Mouse (Mus musculus) hindbrain, embryonic 13.5 days (tissue): ENCODE results near the gene Foxe1. TPM values are rescaled to one million over a fixed set of nuclear protein-coding genes. Genes with fewer than 3 reads are reported as not detected.

Source experiments
- ATAC-seq: fragments of 200-750 bp; cut with Nextera tagmentation; 2 replicates; pipeline ENCODE4 v1.8.0; 2017; ENCODE audit warnings: moderate TSS enrichment; ENCODE audit not compliant: low FRiP score
- H3K27ac ChIP-seq: fragments of 300-500 bp; sonication (generic); 2 replicates; pipeline ENCODE4 v1.5.1; 2015; ENCODE audit warnings: inconsistent platforms, mild to moderate bottlenecking, moderate library complexity
- H3K27me3 ChIP-seq: fragments of 300-500 bp; sonication (generic); 2 replicates; pipeline ENCODE4 v1.6.1; 2015; ENCODE audit warnings: mild to moderate bottlenecking, inconsistent platforms
- H3K36me3 ChIP-seq: fragments of 300-500 bp; sonication (generic); 2 replicates; pipeline ENCODE4 v1.6.1; 2015; ENCODE audit warnings: mild to moderate bottlenecking, inconsistent platforms
- H3K4me1 ChIP-seq: fragments of 300-500 bp; sonication (generic); replicated peaks from 2 replicates; pipeline ENCODE4 v1.6.1; 2015; ENCODE audit warnings: inconsistent platforms
- H3K4me2 ChIP-seq: fragments of 300-500 bp; sonication (generic); 2 replicates; pipeline ENCODE4 v1.6.1; 2015; ENCODE audit warnings: inconsistent platforms, mild to moderate bottlenecking, moderate library complexity
- H3K4me3 ChIP-seq: fragments of 300-500 bp; sonication (generic); 2 replicates; pipeline ENCODE4 v1.5.1; 2015; ENCODE audit warnings: mild to moderate bottlenecking, inconsistent platforms
- H3K9ac ChIP-seq: fragments of 300-500 bp; sonication (generic); 2 replicates; pipeline ENCODE4 v1.6.1; 2015; ENCODE audit warnings: mild to moderate bottlenecking, inconsistent platforms
- H3K9me3 ChIP-seq: fragments of 300-500 bp; sonication (generic); 2 replicates; pipeline ENCODE4 v1.6.1; 2016; ENCODE audit warnings: inconsistent platforms
- WGBS: fragments of 180-500 bp; shearing (Covaris S2); methylation state at CpG from one replicate; pipeline ENCODE4 v1.1.7; 2015; 5-methylcytosine and 5-hydroxymethylcytosine counted together
- polyA plus RNA-seq: library from polyadenylated mRNA; unstranded; fragments of >200 nt; fragmentation: Nextera tagmentation; extraction: Ambion mirVana; gene quantifications from 2 replicates; pipeline ENCODE4 v1.2.1, GENCODE M21; 2015

Gene Foxe1
- polyA plus RNA-seq, 1 experiment from 2014 or later: not detected

- peaks cover 22% of the 10 kb centered on the region for H3K36me3 ChIP-seq
- WGBS: under 1% methylated on average over 56 of the region's 56 CpGs
- no peaks in the 10 kb centered on the region for H3K9me3 ChIP-seq
- peak within 1 kb of the TSS; percentile 59 for H3K4me2 ChIP-seq
- peak; percentile 98 for ATAC-seq
- H3K4me3 ChIP-seq: peak within 1 kb of the TSS; percentile 63
- H3K9ac ChIP-seq: peak within 1 kb of the TSS; percentile 85
- H3K27ac ChIP-seq: peak within 1 kb of the TSS; percentile 93
- H3K4me1 ChIP-seq: peaks cover 6% of the 10 kb centered on the region
- H3K27me3 ChIP-seq: no peaks in the 10 kb centered on the region
Measured at GRCm38 (mm10) chr4:46389013-46389611, 45.7 kb downstream of the Foxe1 start, which contains the start of gene Trmo. TSS of gene Trmo (minus strand) at chr4:46389437.

- H3K36me3 ChIP-seq: peaks cover 15% of the 10 kb centered on the region
- H3K9ac ChIP-seq: peak overlapping the region; percentile 85
- H3K9me3 ChIP-seq: no peaks in the 10 kb centered on the region
- no peak; the same call in 1 of the 2 replicates for ATAC-seq
- peak overlapping the region; percentile 59 for H3K4me2 ChIP-seq
- H3K27ac ChIP-seq: peak overlapping the region; percentile 93
- peak overlapping the region; percentile 63 for H3K4me3 ChIP-seq
- H3K27me3 ChIP-seq: no peaks in the 10 kb centered on the region
- H3K4me1 ChIP-seq: peaks cover 6% of the 10 kb centered on the region
- 3% methylated on average over 24 of the region's 24 CpGs for WGBS
Measured at GRCm38 (mm10) chr4:46389612-46390341, 46.4 kb downstream of the Foxe1 start.

- 25% methylated on average over 9 of the region's 9 CpGs for WGBS
Measured at GRCm38 (mm10) chr4:46390390-46390970, 47.1 kb downstream of the Foxe1 start.

GRCm38 (mm10) chr4:46394388-46394787 lies 51.0 kb downstream of the Foxe1 start:
- Histone ChIP-seq H3K27ac (no peak overlapping the region), H3K4me3 (no peak overlapping the region), H3K4me2 (no peak overlapping the region), H3K4me1 (peaks cover 6% of the 10 kb centered on the region), H3K36me3 (no peaks in the 10 kb centered on the region), H3K27me3 (peaks cover 12% of the 10 kb centered on the region; the same call in 1 of the 2 replicates), H3K9ac (no peak overlapping the region), H3K9me3 (no peaks in the 10 kb centered on the region)
- WGBS: 78% methylated on average over 2 of the region's 2 CpGs
- ATAC-seq: no peak

More at GRCm38 (mm10) chr4:46390390-46390970, 47.1 kb downstream of the Foxe1 start:
- H3K4me2 ChIP-seq: peak overlapping the region; percentile 59
- H3K27me3 ChIP-seq: no peaks in the 10 kb centered on the region
- H3K4me3 ChIP-seq: peak overlapping the region; percentile 63
- no peak overlapping the region for H3K27ac ChIP-seq
- no peak for ATAC-seq
- H3K9me3 ChIP-seq: no peaks in the 10 kb centered on the region
- peaks cover 8% of the 10 kb centered on the region for H3K36me3 ChIP-seq
- peaks cover 6% of the 10 kb centered on the region for H3K4me1 ChIP-seq
- H3K9ac ChIP-seq: no peak overlapping the region

GRCm38 (mm10) chr4:46395736-46396135 lies 52.3 kb downstream of the Foxe1 start:
- Histone ChIP-seq H3K27me3 (peaks cover 12% of the 10 kb centered on the region; the same call in 1 of the 2 replicates), H3K4me1 (no peaks in the 10 kb centered on the region), H3K4me3 (no peak overlapping the region), H3K9ac (no peak overlapping the region), H3K27ac (no peak overlapping the region), H3K36me3 (no peaks in the 10 kb centered on the region), H3K9me3 (no peaks in the 10 kb centered on the region), H3K4me2 (no peak overlapping the region)
- WGBS: 41% methylated on average over 5 of the region's 5 CpGs
- no peak for ATAC-seq

Other genes starting within 250 kb of the Foxe1 start
- 87.5 and 91.0 TPM in 2 replicates for gene Ncbp1, start 205.0 kb upstream of the Foxe1 start, polyA plus RNA-seq
- gene Tstd2, start 204.9 kb upstream of the Foxe1 start, polyA plus RNA-seq: 37.7 and 42.0 TPM in 2 replicates
- gene Xpa, start 147.3 kb upstream of the Foxe1 start, polyA plus RNA-seq: 32.8 and 34.2 TPM in 2 replicates
- 8.9 and 10.0 TPM in 2 replicates for gene Trmo, start 45.8 kb downstream of the Foxe1 start, polyA plus RNA-seq
- gene Hemgn, start 69.9 kb downstream of the Foxe1 start, polyA plus RNA-seq: 0.22 and 0.62 TPM in 2 replicates
- 97.0 and 104 TPM in 2 replicates for gene Anp32b, start 107.3 kb downstream of the Foxe1 start, polyA plus RNA-seq
- gene Nans, start 145.6 kb downstream of the Foxe1 start, polyA plus RNA-seq: 64.7 and 67.5 TPM in 2 replicates
- 0.93 and 0.96 TPM in 2 replicates for gene Trim14, start 192.5 kb downstream of the Foxe1 start, polyA plus RNA-seq